Comparison of ENCODE assay signal across 8 mouse cellular contexts in the genomic region with DNA sequence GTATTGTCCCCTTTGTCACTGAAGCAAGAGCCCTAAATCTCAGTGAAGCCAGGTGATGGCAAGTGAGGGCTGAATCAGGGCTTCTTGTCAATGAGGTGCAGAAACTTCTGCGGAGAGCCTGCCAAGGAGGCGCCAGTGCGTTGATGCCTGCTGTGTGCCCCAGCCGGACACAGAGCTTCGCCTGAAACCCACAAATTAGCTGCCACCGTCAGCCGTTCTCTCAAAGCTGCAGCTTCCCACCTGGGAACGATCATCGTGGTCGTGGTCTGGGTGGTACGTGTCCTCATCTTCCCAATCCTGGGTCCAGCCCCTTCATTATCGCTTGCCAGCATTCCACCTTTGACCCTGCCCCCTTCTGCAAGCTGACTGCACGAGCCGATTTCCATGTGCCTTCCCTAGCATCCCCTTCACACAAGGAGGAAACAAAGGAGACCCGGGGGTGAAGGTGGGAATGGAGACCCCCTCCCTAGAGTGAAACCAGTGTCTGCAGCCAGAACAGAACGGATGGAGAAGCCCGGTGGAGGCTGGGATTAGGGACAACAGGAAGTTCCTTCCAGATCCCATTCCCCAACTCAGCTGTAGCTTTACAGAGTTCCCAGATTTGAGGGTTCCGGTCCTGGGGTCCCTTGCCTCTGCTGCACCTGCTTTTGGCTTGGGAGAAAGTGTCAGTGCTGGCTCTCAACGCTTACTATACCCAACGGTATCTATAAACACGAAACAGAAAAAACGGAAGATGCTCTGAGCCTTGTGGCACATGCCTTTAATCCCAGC. TPM values are rescaled to one million over a fixed set of nuclear protein-coding genes. Genes with fewer than 3 reads are reported as not detected.
DNase-seq lines count a peak whose midpoint lies in the region; ATAC-seq and TF ChIP-seq lines count a peak whose summit lies in the region.

No protein-coding gene starts in this region.

- POLR2A ChIA-PET in Patski (lab: Charles Lee), result no interaction called here

- CTCF ChIA-PET in Patski (lab: Charles Lee), result no interaction called here

- 0 out of 2 replicates have a peak, but pooled peaks cover 5% of the 10 kb centered on the region for H3K36me3 ChIP-seq in forebrain, postnatal 0 days (ENCODE audit: insufficient read depth)
- H3K36me3 ChIP-seq in hindbrain, embryonic 13.5 days, result peaks cover 8% of the 10 kb centered on the region

- in situ Hi-C loops in Patski (cut with MboI; ENCODE audit: low pct_unique_long_range_greater_than_20kb), result no loop called here

- under 1% methylated on average over 22 of the region's 22 CpGs for WGBS in forebrain, postnatal 0 days
- WGBS in hindbrain, embryonic 13.5 days, result under 1% methylated on average over 22 of the region's 22 CpGs

- no peak for TF ChIP-seq CTCF in Patski (IDR thresholded peaks at IDR 0.05)
- no peak for TF ChIP-seq CTCF in forebrain, postnatal 0 days (IDR thresholded peaks at IDR 0.05; ENCODE audit: low read depth)

- peaks cover 15% of the 10 kb centered on the region for H3K4me1 ChIP-seq in forebrain, postnatal 0 days (ENCODE audit: insufficient read depth)
- H3K4me1 ChIP-seq in hindbrain, embryonic 13.5 days (replicated peaks), result peaks cover 28% of the 10 kb centered on the region

- no peaks in the 10 kb centered on the region for H3K27me3 ChIP-seq in Patski
- H3K27me3 ChIP-seq in forebrain, postnatal 0 days (ENCODE audit: insufficient read depth, low read length), result no peaks in the 10 kb centered on the region
- H3K27me3 ChIP-seq in hindbrain, embryonic 13.5 days, result no peaks in the 10 kb centered on the region

- peak overlapping the region; percentile 89 for H3K9ac ChIP-seq in forebrain, postnatal 0 days
- peak overlapping the region; percentile 93 for H3K9ac ChIP-seq in hindbrain, embryonic 13.5 days

- no peaks in the 10 kb centered on the region for H3K9me3 ChIP-seq in forebrain, postnatal 0 days (ENCODE audit: low read length)
- H3K9me3 ChIP-seq in hindbrain, embryonic 13.5 days, result no peaks in the 10 kb centered on the region

- H3K4me2 ChIP-seq in forebrain, postnatal 0 days (ENCODE audit: low read depth), result peak overlapping the region; percentile 89
- peak overlapping the region; percentile 86 for H3K4me2 ChIP-seq in hindbrain, embryonic 13.5 days

- peak overlapping the region; percentile 77 for H3K4me3 ChIP-seq in forebrain, postnatal 0 days (ENCODE audit: low read depth, low read length)
- H3K4me3 ChIP-seq in hindbrain, embryonic 13.5 days, result peak overlapping the region; percentile 79

- no peak for DNase-seq in Patski (ENCODE audit: low read depth, low spot score)
- DNase-seq in cerebellum, adult 18-20 months, result peak; percentile 67 to 71
- DNase-seq in forebrain, postnatal 0 days, result peak; percentile 91
- DNase-seq in layer of hippocampus, postnatal 25 days (ENCODE audit: extremely low spot score in 1 of 2, low spot score in 1 of 2), result peak; percentile 54 to 64
- DNase-seq in lung, postnatal 36 days, result peak; percentile 65
- peak; percentile 76 for DNase-seq in right cerebral cortex, adult 2 months (ENCODE audit: low spot score in 2 of 2)
- no peak for DNase-seq in spleen, postnatal 4 days (ENCODE audit: low spot score in 2 of 2)

- peak; percentile 27 for ATAC-seq in Patski
- peak; percentile 98 for ATAC-seq in forebrain, postnatal 0 days
- peak; percentile 91 for ATAC-seq in hindbrain, embryonic 13.5 days (ENCODE audit: low FRiP score)

- peak overlapping the region; percentile 84 for H3K27ac ChIP-seq in forebrain, postnatal 0 days (ENCODE audit: low read depth, low read length)
- peak overlapping the region; percentile 76 for H3K27ac ChIP-seq in hindbrain, embryonic 13.5 days

RNA-seq across cellular contexts. Expression of gene Zfp13, which starts 13.4 kb away (rescaled TPM):
- 6.8 TPM for polyA plus RNA-seq in Patski (2021)
- total RNA-seq in forebrain, postnatal 0 days (2014; rRNA removed), result 43.0 and 47.0 TPM in 2 replicates
- 21.5 and 23.6 TPM in 2 replicates for polyA plus RNA-seq in forebrain, postnatal 0 days (2015; fragmentation: Nextera tagmentation; extraction: Ambion mirVana)
- polyA plus RNA-seq in hindbrain, embryonic 13.5 days (2015; fragmentation: Nextera tagmentation; extraction: Ambion mirVana), result 28.2 and 28.3 TPM in 2 replicates
- total RNA-seq in layer of hippocampus, postnatal 25 days (2021), result 10 to 100 TPM; 30.2 to 35.1 TPM

RNA-seq across cellular contexts. Expression of gene Zscan10, which starts 14.8 kb away (rescaled TPM):
- not detected for polyA plus RNA-seq in Patski (2021)
- not detected in 2 replicates for total RNA-seq in forebrain, postnatal 0 days (2014; rRNA removed)
- polyA plus RNA-seq in forebrain, postnatal 0 days (2015; fragmentation: Nextera tagmentation; extraction: Ambion mirVana), result 0.18 and 0.21 TPM in 2 replicates
- 0.13 and 0.22 TPM in 2 replicates for polyA plus RNA-seq in hindbrain, embryonic 13.5 days (2015; fragmentation: Nextera tagmentation; extraction: Ambion mirVana)
- total RNA-seq in layer of hippocampus, postnatal 25 days (2021), result not detected

RNA-seq across cellular contexts. Expression of gene Zfp213, which starts 21.9 kb away (rescaled TPM):
- polyA plus RNA-seq in Patski (2021), result 8.6 TPM
- total RNA-seq in forebrain, postnatal 0 days (2014; rRNA removed), result 16.9 and 18.8 TPM in 2 replicates
- 10.7 and 10.9 TPM in 2 replicates for polyA plus RNA-seq in forebrain, postnatal 0 days (2015; fragmentation: Nextera tagmentation; extraction: Ambion mirVana)
- polyA plus RNA-seq in hindbrain, embryonic 13.5 days (2015; fragmentation: Nextera tagmentation; extraction: Ambion mirVana), result 17.7 and 18.2 TPM in 2 replicates
- 1 to 10 TPM; 5.5 to 7.6 TPM for total RNA-seq in layer of hippocampus, postnatal 25 days (2021)

RNA-seq across cellular contexts. Expression of gene Mmp25, which starts 59.2 kb away (rescaled TPM):
- polyA plus RNA-seq in Patski (2021), result not detected
- total RNA-seq in forebrain, postnatal 0 days (2014; rRNA removed), result 0.31 and 0.48 TPM in 2 replicates
- polyA plus RNA-seq in forebrain, postnatal 0 days (2015; fragmentation: Nextera tagmentation; extraction: Ambion mirVana), result 0.91 and 1.1 TPM in 2 replicates
- 1.2 and 1.7 TPM in 2 replicates for polyA plus RNA-seq in hindbrain, embryonic 13.5 days (2015; fragmentation: Nextera tagmentation; extraction: Ambion mirVana)
- total RNA-seq in layer of hippocampus, postnatal 25 days (2021), result under 1 TPM; 0.19 to 0.22 TPM

Comparison
In these comparisons a context has a peak if more than half of its experiments do, and no peak if none do; other contexts are left out.
1. ATAC-seq: peak in every context shown above with its lines; median percentile 98 in forebrain, postnatal 0 days; 91 in hindbrain, embryonic 13.5 days; 27 in Patski.
2. DNase-seq: peak in cerebellum, adult 18-20 months (2 of 2), forebrain, postnatal 0 days (single experiment), layer of hippocampus, postnatal 25 days (2 of 2), lung, postnatal 36 days (single experiment) and right cerebral cortex, adult 2 months (2 of 2); none in Patski (single experiment) and spleen, postnatal 4 days (0 of 2).